Mouse (Mus musculus) embryonic stem cell, embryonic (primary cell): ENCODE measurements at regions not wholly inside any gene's neighbourhood (a gene's known extent, or its start where the extent isn't known, plus 50 kb on each side); places are given as distances from the start of the nearest gene placed in this dataset.

Experiments used
- CTCF ChIA-PET, 4 experiments: fragments of 300-600 bp in 2 of 4; fragments of 350-600 bp in 2 of 4; sonication (Branson Sonifier 250); formaldehyde crosslinking; loops; one replicate each; lab custom pipeline; 2022; ENCODE audit warnings: inconsistent platforms in 2 of 4; lab: Charles Lee
- POLR2A ChIA-PET, 4 experiments: fragments of 300-600 bp in 2 of 4; fragments of 350-600 bp in 2 of 4; sonication (Branson Sonifier 250); formaldehyde crosslinking; loops; one replicate each; lab custom pipeline; 2022; ENCODE audit warnings: antibody characterized with exemption in 4 of 4, inconsistent platforms in 1 of 4; lab: Charles Lee

DNA sequence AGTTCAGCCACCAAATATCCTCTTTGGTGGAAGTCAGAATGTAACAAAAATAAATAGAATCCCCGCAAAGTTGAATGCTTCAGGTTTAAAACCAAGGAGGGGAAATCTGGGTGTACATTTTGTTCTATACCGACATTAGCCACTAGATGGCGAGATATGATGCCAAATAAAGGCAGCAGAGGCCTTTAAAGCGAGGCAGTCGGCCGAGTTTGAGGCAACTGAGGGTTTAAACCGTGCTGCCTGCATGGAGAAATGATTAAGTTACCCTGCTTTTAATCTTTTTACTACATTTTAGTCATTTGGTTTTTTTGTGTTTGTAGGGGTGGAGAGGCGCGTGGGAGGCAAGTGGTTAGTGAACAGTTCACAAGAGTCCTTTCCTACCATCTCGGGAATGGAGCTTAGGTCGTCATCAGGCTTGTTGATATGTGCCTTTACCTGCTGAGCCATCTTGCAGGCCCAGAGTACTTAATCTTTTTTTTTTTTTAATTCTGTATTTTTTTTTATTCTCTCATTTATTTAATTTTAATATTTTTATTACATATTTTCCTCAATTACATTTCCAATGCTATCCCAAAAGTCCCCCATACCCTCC is 2828.7 kb downstream of the 9330182O14Rik start:
- ChIA-PET POLR2A (interaction anchor here in 1 of 4 experiments (0.7 kb wide), 1 partner anchor 179 kb away, joined by 9 read pairs; no protein-coding TSS in a partner anchor), CTCF (interaction anchor here in 3 of 4 experiments (0.6 to 1.0 kb wide), 3 partner anchors 170 to 1505 kb away, joined by 3 to 5 read pairs (median 5); no protein-coding TSS in a partner anchor)

DNA sequence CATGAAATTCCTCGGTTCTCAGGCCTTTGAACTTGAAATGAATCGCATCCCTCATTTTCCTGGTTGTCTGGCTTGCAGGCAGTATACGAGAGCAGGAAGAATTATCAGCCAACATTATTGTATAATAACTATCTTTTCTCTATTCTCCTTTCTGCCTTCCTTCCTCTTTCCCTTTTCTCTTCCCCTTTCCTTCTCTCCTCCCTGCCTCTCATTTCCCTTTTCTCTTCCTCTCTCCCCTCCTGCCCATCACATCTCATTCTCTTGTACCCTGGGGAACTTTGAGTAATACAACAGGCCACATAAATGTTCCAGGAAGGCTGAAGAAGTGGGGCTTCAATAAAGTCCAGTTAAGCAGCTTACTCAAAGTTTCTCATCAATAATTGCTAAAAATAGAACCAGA is 2831.1 kb downstream of the 9330182O14Rik start:
- ChIA-PET CTCF (no interaction called here), POLR2A (no interaction called here)
